Mouse (Mus musculus): ENCODE data around the gene Irf2. TPM values are rescaled to one million over a fixed set of nuclear protein-coding genes. Genes with fewer than 3 reads are reported as not detected.

The Irf2 gene
- polyA plus RNA-seq, 2 experiments from 2014 or later = 244 to 267 TPM

GRCm38 (mm10) chr8:46804721-46805120, 65.2 kb downstream of the Irf2 start:
- ATAC-seq = no peak

DNA sequence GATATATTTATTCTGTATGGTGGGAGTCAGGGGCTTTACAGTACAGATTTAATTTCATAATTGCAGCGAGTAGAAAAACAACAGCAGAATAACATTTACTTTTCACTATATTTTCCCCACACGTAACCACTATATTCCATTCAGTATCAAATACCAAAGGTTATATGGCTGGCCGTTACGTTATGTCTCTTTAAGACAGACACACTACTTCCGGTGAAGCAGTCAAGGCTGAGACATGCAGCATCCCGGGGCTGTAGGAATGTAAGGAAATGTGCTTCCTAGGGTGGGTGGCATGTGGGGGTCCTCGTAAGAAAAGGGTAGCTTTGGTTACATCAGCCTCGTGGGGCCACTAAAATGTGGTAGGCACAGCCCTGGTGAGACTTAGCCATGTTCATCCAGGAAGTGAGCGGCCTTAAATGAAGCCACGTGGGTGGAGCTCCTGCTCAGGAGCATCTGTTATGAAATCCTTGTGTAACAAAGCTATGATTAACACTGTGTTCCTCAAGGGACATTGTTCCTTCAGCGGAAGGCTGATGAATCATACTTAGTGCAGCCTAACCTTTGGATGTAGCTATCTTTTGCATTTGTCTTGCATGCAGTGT, 71.6 kb downstream of the Irf2 start:
- ATAC-seq = no peak

DNA sequence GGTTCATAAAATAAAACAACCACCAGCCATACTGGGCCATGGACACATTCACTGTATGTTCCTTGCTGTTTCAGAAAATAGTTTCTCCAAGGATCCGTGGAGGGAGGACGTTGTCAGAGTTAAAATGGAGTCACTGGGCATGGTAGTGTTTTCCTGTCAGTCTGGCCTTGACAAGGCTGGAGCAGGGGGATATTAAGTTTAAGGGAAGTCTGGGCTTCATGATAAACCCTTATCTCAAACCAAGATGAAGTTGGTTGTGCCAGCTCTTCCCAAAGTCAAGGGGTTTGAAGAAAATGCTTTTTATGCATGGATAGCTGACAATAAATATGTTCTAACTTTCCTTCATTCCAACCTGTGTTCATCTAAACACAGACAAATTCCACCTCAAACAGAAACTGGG, 72.4 kb downstream of the Irf2 start:
- ATAC-seq = no peak

DNA sequence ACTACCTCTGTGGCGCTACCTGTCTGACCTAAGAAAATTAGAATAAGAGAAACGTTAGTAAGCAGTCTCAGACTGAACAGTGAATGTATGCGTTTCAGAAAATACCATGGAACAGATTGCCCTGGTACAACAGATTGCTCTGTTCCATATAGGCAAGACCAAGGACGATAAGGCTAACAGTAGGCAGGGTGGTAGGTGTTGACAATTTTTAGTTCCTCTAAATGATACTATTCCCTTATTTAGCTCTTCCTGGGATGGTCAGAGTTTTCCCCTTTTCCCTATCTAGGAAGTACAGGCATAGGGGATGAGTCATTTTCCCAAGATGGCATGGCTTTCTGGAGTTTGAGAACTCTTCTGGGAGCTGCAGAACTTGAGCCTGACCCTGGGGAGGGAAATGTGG, 73.4 kb downstream of the Irf2 start:
- ATAC-seq = no peak

DNA sequence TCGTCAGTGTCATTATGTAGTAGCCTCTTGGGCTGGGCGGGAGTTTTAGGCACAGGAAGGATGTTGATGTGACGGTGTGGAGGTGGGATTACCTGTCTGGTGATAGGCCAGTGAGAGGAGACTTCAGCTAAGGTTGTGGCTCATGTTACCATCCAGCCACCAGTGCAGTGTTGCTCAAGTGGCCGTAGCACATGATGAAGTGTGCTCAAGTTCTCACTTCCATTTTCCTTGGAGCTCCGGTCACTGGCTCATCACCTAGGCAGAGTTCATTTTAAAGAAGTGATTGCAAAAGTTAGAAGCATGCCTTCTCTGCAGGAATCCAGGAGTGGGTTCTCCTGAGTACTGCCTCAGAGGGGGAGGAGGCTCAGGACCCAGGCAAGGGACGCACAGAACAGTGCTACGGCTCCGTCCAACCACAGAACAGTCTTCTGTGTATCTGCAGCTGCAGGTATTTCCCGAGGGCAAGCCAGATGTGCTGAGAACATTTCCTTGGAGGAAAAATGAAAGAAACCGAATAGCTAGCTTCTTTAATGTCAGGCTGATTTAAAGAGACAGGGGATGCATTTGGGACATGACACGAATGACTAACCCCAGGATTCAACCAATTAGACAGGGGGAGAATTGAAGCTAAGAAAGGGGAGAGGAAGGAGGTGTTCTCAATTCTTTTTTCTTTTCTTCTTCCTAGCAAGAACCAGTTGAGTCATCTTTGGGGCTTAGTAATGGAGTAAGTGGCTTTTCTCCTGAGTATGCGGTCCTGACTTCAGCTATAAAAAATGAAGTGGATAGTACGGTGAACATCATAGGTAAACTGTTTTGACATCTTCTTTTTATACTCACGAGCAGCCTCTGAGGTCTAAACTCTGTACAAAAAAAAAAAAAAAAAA, 78.8 kb downstream of the Irf2 start:
- no peak for ATAC-seq

DNA sequence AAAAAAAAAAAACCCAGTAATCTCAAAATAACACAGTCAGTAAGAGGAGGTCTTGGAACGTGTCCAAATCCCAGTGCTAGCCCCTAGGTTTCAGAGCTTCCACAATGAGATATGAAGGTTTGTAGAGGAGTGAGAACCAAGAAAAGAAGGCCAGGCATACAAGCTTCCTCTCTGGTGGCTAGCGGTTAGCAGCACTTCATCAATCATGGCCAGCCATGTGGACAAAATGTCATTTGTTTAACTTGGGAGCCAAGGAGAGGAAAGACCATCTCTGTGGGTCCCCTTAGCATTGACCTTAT, 79.4 kb downstream of the Irf2 start:
- no peak for ATAC-seq

- ATAC-seq = no peak
Observed at GRCm38 (mm10) chr8:46828734-46829413, 89.3 kb downstream of the Irf2 start.

GRCm38 (mm10) chr8:46829414-46830111, 90.0 kb downstream of the Irf2 start:
- no peak for ATAC-seq

- no peak for ATAC-seq
Observed at GRCm38 (mm10) chr8:46830112-46830855, 90.8 kb downstream of the Irf2 start.

GRCm38 (mm10) chr8:46831916-46832315, 92.4 kb downstream of the Irf2 start:
- ATAC-seq = no peak

GRCm38 (mm10) chr8:46832399-46832798, 92.9 kb downstream of the Irf2 start:
- peak; percentile 42 for ATAC-seq

DNA sequence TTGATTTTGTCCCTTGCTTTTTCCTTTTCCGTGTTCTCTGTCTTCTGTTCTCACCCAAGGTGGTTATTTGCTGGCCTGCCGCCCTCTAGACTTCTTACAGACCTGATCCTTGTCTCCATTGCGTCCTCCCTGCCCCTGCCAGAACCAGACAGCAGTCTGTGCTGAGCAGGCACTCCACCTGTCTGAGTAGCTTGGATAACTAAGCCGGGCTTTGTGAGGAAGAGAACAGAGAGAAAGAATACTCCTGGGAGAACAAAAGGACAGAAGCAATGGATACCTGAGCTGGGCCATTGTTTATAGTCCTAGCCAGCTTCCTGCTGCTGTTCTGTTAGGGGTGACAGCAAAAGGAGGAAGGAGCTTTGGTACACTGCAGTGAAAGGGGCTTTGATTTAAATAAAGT, 94.2 kb downstream of the Irf2 start:
- no peak for ATAC-seq

DNA sequence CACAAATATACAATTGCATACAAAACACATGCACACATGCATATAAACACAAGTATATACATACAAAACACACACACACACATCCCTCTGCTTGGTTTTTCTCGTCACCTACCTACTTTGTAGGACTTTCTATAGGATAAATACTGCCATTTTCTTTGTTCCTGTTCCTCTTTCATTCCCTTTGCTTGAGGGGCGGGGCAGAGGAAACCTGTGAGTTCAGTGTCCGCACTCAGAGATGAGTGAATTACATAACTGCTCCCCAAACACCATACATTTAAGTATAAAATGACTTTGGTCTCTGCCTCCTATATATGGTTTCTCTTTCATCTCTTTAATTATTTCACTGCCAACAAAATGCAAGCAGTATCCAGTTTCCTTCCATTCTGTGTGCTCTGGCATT, 94.9 kb downstream of the Irf2 start:
- ATAC-seq = no peak

DNA sequence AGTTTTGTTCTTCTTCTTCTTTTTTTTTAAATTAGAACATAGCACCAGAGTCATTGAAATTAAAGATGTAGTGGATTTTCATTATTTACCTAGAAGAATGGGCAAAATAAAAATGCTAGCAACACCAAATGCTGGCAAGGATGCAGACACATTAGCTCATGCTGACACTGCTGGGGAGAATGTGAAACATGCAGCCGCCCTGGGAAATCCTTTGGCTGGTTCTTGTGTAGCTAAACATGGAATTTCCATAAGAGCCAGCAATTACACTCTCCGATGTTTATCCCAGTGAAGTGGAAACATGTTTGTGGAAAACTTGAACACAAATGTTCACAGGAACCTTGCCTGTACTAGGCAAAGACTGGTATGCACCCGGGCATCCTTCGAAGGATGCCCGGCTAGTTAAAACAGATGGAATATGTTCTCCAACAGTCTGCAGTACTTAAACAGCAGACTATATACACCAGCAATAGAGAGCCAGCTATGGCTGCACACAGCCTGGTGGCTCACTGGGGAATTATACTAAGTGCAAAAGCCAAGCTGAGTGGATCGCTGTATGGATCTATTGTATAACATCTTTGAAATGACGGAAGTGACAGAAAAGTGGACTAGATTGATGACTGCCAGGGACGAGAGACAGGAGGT, 96.6 kb downstream of the Irf2 start:
- ATAC-seq = no peak

GRCm38 (mm10) chr8:46836949-46837348, 97.4 kb downstream of the Irf2 start:
- no peak for ATAC-seq

DNA sequence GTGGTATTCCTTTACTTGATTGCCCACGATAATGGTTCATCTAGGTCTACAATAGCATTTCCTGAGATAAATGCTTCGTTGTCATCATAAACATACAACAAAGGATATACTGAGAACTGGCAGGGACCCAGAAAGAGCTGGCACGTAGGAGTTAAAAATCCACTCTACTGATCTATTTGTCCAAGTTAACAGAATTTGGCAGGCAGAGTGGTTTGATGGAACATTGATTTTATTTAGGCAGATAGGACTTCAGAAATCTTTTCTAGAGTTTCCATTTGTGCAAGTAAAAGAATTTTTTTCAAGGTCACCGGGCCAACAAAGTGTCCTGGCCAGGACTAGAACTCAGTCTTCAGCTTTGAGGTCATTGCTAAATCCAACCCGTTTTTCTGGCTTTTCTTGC, 98.5 kb downstream of the Irf2 start:
- ATAC-seq = no peak

GRCm38 (mm10) chr8:46840390-46840789, 100.9 kb downstream of the Irf2 start:
- no peak for ATAC-seq

DNA sequence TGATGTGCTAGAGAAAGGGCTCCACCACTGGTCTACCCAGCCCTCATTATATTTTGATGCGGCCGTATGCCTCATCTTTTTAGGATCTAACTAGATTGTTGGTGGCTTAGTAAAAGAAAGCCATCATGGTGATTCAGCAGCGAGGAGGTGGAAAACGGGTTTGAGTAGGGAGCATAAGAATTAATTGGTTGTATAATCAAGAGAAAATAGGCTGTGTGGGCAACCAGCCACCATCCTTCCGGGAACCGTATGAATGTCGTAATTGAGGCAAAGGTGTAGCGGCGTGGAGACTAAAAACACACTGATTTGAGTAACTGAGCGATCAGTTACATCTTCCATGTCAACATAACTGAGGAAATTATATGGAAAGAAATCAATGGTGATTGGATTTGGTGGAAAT, 101.3 kb downstream of the Irf2 start:
- no peak for ATAC-seq

- no peak for ATAC-seq
Observed at GRCm38 (mm10) chr8:46842676-46843181, 103.2 kb downstream of the Irf2 start.

GRCm38 (mm10) chr8:46843855-46844254, 104.3 kb downstream of the Irf2 start:
- no peak for ATAC-seq

DNA sequence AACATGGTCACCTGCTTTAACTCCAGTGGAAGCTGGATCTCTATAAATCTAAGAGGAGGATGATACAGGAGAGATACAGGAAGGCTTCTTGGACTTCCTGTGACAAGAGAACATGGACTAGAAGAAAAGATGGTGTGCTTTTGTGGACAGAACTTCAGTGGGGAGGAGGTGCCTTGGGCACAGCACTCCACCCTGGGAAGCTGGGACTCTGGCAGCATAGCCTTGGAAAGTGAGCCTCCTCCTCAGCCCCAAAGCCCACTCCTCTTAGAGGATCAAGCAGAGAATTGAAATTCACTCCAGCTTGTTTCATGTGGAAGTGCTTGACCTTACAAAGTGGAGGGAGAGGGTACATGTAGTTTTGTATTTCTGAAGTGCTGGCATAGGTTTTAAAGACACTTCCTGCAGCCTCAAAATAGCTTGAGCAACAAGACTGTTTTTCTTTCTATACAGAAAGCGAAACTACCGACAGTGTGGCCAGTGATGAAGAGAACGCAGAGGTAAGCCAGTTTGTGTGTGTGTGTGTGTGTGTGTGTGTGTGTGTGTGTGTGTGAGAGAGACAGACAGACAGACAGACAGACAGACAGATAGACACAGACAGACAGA, 104.9 kb downstream of the Irf2 start:
- ATAC-seq = peak; percentile 79

Data from CD4-positive, CD25-positive, alpha-beta regulatory T cell, adult 4 months (primary cell).